Mouse (Mus musculus) frontal cortex, postnatal 14 days (tissue): ENCODE results near the gene Mrps6.

Experiments used
- DNase-seq, 2 experiments: peaks; one replicate each; pipeline ENCODE4 v3.0.0; 2022; ENCODE audit warnings: low spot score in 2 of 2

The Mrps6 gene

DNA sequence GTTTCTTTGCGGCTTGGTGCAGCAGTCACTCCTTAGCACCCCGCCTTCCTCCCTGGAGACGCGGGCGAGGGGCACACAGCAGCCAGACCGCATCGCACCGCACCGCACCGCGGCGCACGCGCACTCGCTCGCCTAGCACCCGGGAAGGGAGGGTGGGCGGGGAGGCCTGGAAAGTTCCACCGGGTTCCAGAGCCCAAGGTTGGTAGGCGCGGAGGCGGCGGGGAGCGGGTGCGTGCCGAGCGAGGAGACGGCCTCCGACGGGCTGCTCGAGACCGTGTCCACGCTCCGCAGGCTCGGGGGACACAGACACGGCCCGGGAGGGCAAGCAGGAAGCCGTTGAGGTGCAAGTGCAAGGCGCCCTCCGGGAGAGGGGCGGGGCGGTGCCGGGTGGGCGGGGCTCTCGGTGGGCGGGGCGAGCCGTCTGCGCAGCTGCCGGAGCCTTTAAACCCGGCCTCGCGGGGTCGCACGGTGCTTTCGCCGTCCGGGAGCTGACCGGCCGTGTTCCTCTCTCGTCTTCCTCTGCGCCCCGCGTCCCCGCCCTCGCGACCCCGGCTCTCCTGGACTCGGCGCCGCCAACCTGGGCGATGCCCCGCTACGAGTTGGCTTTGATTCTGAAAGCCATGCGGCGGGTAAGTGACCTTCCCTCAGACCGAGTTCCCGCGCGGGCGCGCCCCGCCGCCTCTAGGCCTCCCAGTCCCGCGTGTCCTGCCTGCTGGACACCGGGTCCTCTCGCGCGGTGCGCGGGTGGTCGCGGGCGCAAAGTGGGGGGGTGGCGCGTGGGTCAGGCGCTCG, at the start of gene Mrps6, which contains the start of the genes Gm49711 and Slc5a3:
Gene Mrps6, plus strand, starts transcription at position 419 of the 792 bp plus-strand sequence.
Gene Gm49711, plus strand, starts transcription at position 465 of the 792 bp plus-strand sequence.
Gene Slc5a3, plus strand, starts transcription at position 471 of the 792 bp plus-strand sequence.
- DNase-seq = peak; percentile 73 to 82

DNA sequence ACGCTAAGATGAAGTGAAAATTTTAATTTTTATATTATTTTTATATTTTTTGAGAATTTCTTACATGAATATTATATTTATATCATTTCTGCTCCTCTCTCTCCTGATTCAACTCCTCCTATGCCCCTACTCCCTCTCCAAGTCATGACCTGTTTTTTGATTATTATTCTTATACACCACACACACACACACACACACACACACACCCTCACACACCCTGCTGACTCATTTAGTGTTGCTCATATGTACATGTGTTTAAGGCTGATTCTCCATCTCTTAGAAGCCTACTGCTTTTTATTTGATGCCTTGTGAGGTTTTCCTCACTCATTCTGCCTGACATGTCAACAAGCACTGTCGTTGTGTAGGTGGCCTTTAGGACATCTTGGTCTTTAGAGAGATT, 48.5 kb upstream of the Mrps6 start:
- no peak for DNase-seq

DNA sequence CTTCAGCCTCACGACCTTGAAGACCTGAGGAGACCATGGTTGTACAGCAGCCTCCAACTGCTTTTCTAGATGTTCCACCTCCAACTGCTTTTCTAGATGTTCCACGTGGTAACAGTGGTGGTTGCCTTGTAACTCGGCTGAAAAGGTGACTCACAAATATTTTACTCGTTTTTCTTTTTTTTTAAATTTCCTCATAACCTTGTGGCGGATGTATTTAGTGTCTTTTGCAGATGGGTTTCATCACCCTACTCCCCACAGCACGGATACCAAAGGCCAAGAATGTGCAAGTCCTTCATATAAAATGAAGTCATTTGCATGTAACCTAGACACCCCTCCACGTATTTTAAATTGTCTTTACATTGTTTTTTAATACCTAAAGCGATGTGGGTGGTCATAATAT, 41.3 kb upstream of the Mrps6 start:
- no peak for DNase-seq

DNA sequence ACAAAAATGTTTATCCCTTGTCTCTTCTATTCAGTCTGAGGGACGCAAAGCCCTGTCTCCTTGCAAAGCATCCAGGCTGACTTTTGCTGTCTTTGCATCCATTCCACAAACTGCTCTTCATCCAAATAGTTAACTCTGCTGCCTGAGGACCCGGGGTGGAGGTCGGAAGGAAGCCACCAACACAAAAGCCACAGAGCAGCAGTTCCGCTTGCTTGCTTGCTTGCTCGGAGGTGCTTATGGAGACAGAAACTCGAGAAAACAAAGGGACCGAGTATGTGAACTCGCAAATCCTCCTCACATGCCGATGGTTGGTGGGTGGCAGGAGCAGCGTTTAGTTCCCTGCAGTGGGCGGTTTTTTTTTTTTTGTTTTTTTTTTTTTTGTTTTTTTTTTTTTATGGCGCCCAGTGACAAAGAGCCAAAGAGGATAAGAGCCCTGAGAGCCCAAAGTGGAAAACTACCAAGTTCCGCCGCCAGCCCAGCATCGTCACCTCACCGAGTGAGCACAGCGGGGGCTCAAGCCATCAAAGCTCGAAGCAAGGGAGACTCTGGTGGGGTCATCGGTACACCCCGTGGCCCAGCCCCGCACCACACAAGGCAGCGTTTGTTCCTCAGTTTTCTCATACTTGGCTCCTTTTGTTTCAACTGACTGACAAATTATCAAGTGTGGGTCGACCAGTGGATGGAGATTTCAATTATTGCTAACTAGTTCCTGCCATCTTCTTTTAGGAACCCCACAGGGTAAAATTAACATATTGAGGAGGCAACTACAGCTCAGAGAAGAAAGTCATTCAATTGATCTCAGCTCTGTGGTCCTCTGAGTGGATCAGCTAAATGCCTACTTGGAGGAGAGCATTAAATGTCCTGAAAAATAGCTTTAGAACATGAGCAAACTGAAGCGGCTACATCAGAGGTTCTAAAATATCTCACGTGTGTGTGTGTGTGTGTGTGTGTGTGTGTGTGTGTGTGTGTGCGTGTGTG, 38.6 kb upstream of the Mrps6 start:
- peak in 1 of 2 experiments; percentile 13 for DNase-seq

DNA sequence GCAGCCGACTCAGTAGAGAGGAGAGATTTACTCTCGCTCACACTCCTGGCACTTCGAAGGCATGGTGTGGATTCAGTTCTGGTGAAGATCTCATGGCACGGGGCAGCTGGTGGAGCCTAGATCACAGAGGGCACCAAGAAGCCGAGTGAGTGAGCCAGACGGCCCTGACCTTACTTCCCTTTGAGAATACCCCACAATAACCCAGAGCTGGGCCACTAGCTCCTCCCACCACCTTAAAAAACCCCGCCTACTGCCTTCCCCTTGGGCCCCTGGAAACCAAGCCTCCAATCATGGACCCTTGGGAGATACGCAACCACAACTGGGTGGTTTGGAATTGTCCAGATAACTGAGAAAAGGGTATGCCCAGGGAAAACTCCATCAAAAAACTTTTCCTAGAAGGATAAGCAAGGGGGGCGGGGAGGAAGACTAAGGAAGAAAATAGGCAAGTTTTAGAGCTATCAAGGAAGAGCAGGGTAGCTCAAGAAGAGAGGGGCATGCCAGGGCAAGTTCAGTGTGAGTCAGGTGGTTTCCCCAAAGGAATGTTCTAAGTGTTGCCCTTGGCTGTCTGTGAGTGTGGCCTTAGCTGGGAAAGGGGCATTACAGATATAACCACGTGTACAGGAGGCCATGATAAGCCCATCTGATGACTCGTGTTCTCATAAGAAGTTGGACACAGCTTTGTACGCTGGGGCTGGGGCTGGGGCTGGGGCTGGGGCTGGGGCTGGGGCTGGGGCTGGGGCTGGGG, 36.2 kb upstream of the Mrps6 start:
- no peak for DNase-seq

DNA sequence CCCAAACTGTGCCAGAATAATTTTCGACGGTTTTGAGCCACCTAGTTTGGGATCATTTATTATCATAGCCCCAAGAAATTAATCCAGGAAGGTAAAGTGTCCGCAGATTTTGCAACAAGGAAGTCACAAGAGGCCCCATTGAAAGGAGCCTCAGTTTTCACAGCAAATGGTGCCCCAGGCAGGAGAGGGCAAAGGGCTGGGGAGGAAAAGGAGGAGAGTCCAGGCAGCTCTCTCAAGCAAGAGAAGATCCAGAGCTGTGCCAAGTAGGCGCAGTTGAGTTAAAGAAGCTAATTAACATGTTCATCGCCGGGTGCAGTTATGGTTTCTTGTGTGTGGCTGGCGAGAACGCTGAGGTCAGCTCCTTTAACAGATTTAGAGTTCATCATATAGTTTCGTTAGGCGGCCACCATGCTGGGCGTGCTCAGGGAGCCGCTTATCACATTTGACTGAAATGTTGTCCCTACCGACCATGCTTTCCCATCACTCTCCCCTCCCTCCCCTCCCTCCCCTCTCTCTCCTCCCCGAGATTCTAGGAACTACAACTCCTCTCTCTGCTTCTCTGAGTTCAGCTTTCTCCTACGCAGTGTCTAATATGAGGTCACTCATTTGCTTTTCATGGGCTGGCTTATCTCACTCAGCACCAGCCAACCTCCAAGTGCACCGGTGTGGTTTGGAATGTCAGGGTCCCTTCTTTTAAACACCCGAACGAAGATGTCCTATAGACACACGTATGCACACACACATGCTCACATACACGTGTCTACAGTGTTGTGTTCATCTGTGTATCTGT, 35.4 kb upstream of the Mrps6 start:
- no peak for DNase-seq

DNA sequence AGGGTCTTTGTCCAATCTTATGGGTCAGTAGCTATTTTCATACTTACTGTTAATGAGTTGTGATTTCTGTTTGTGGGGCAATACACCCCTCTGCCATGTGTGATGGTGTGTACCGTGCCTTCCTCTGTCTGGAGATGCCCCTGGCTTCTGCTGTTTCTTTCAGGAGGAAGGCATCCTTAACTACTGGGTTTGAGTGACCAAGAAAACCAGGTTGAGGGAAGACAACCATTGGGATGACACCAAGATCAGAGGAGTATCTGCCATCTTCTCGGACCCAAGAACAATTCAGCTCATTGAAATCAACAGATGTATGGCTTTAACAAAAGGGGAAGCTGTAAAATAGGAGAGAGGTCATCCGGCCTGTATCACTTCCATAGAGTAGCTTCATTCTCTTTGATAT, 24.8 kb upstream of the Mrps6 start:
- DNase-seq = no peak

DNA sequence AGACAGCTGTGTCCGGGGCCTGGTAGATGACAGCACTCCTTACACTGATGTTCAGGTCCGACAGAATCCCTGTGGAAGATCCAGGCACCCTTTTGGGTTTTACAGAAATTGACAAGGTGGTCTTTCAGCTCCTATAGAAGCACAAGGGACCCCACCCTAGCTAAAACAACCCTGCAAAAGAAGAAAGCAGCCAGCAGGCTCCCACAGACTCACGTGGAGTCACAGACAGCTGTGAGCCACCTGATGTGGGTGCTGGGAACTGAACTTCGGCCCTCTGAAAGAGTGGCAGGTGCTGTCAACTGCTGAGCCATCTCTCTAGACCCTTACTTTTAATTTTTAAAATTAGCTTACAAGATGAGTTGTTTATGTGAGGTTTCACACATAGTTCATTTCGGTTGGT, 23.4 kb upstream of the Mrps6 start:
- DNase-seq = no peak

DNA sequence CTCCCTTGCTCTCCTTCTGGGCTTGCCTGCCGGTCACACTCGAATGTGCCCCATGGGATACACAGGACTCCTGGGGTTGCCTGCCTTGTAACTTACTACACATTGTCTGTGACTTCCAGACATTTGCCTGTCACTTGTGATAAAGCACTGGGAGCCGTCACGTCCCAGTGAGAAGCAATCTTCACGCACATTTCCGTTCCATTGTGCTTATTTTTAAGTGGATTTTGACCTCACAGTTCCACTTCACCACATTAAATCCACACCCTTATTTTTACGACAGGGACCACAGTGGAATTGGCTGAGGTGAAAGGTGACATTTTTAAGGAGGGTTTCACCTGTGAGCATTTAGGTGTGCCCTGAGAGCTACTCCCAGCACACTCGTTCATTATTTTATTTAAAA, 21.4 kb upstream of the Mrps6 start:
- no peak for DNase-seq

DNA sequence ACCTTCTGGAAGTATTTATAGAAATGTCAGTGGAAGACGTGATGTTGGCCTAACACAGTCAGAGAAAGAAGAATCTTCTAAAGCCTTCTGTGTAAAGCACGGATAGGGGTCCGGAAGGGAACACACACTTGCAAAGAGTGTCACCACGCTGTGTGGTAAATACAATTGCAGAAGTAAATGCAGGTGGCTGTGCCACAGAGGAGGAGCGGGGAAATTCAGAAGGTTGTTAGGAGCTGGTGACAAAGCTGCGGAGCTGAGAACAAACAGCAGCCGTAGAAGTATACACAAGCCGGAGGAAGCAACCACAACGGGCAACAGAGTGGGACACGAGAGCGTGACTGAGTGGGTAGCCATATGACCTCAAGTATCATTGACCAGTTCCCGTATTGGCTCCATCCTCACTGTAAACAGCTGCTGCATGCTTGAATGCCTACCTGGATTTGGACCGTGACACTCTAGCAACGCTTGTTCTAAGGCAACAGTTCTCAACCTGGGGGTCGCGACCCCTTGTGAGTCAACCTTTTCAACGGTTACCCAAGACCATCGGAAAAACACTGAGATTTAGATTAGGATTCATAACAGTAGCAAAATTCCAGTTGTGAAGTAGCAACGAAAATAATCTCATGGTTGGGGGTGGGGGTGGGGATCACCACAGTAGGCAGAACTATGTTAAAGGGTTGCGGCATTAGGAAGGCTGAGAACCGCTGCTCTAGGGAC, 20.0 kb upstream of the Mrps6 start:
- no peak for DNase-seq

DNA sequence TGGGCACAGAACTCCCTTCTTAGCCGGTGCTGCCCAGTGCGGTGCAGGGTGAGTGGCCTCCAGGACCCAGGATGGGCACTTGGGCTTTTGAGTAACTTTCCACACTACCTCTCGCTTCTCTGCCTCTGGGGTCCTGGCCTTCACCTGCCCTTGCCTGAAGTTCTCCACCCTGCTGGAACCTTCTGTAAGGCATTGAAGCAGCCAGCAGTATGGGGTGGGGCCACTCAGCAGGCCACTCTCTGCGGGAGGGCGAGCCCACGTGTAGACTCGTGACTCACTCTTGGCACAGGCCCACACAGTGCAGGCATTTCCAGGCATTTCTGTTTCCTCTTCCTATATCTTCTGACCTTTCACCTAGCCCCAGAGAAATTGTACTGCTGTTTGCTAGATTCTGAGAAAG, 18.6 kb upstream of the Mrps6 start:
- DNase-seq = no peak

DNA sequence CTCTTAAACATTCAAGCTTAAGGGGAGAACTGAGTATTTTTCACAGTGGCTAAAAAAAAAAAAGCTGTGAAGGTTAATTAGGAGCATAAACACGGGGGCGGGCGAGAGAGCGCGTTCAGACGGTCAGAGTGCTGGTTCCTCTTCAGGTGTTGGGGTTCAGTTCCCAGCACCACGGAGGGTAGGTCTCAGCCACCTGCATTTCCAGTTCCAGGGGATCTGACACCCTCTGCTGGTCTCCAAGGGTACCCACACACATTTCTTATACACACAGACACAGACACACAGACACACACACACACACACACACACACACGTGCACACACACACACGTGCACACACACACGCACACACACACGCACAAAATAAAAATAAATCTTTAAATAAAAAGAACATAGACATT, 18.1 kb upstream of the Mrps6 start:
- DNase-seq = no peak

DNA sequence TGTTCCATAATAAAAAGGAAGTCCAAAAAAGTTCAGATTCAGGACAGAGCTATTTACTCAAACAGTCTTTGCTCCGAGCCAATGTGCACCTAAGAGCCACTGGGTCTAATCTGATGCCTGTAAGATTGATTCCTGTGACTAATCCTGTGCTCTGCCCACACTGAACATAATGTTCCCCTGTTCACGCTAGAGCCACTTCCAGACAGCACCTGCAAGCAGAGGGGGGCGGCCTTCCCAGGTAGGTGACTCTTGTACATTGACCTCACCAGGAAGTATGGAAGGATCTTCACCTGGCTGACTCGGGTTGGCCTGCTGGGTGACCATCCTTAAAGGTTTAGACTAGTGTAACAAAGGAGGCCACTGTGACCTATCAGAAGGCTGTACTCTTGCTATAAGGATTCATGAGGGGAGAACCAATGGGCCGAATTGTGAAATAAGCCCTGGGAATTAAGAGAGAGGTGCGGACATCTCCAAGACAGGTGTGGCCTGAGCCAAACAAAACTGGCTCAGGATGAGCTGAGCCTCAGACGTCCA, 6.2 kb upstream of the Mrps6 start:
- no peak for DNase-seq

DNA sequence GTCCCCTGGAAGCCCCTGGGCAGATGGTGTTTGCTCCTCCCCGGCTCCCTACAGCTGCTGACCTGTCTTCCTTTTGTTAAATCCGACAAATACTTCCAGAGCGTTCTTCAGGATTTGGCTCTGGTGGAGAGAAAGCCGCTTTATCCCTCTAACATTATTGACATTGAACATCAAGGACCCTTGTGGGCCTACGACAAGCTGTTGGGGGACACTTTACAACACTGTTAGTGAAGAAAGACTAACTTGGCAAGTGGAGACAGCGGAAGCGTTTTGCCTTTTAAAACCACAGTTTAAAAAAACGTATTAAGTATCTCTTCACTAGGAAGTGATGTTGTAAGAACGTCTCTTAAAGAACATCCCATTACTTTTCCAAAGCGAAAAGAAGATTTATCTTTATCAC, 5.5 kb upstream of the Mrps6 start:
- no peak for DNase-seq

DNA sequence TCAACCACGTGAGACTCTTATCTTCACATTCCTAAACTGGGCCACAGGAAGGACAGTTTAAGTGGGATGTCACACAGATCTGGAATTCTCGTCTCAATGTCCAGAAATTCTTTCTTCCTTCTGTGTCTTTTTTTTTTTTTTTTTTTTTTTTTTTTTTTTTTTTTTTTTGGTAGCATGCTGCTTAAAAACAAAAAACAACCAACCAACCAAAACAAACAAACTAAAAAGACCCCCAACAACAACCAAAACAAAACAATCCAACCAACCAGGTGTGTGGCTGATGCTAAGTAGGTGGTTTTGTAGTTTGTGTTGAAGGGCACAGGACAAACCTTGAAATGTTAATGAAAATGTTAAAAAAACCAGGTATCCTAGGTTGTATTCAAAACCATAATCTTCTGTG, 1.4 kb upstream of the Mrps6 start:
- DNase-seq = no peak

DNA sequence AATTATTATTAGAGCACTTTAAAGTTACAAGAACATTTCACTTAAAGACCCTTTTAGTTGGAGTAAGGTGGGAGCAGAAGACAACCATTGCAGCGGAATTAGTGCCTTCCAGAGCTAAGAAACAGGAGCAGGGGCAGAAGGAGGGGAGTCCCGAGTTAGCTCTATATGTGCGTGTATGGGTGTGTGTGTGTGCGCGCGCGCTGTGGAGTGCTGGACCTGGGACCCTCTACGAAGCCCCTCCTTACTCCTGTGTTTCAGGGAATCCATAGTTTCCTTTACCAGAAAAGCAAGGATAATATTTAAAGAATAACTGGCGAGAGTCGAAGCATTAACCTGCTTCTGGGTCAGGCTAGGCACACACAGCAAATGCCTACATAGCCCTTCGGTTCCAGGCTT, 616 bp upstream of the Mrps6 start:
- no peak for DNase-seq

DNA sequence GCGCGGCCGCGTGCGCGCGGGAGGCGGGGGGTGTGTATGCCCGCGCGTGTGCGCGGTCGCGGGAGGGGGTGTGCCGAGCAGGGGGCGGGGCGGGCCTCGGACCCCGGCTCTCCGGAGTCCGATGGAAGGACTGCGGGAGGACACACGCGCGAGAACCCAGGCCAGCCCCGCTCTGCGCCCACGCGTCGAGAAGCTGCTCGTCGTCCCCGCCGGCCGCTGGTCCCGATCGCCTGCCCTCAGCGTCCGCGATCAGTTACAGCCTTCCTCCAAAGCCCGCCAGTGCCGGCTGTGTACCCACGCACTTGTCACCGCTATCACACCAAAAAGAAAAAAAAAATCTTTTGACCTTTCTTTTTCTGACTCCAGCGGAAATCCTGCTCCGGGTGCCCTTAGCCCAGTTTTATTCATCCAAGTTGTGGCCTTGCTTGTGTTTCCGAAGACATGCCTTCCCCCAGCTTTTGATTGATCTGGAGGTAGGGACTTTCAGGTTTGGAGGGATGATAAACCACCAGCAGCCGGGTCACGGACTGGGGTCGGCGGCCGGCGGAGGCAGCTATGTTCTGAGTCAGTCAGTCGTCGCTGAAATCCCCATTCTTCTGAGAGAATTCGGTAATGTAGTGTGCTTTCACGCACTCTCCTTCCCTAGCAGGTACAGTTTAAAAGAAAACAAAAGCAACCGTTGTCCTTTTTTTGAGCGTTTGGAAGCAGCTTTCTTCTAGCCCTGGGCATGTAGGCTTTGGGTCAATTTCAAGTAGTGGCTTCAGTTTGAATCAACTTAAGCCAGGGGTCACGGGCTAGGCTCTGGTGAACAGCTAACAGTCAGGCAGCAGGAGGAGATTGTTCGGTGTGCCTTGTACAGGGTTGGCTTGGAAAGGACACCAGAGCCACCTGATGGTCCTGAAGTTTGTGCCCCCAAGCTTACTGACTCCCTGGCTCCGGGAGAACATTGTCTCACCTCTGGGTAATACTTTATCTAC, 862 bp downstream of the Mrps6 start:
- DNase-seq = peak in 1 of 2 experiments; percentile 18

DNA sequence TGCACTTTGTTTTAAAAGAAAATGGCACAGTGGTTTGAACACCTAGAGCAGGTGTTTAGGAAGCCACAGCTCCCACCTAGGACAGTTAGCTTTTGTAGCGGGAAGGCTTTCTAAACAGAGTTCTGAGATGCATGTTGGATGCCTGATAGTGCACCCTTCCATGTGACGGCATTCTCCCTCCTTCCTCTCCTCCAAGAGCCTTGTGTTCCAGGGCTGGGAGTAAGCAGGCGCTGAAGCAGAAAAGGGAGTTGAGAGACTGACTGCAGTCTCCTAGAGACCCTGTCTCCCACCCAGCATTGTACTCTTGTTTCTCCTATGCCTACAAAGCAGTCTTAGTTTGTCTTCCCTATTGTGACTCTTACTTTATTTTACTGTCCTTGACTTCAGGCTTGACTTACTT, 2.1 kb downstream of the Mrps6 start:
- no peak for DNase-seq

DNA sequence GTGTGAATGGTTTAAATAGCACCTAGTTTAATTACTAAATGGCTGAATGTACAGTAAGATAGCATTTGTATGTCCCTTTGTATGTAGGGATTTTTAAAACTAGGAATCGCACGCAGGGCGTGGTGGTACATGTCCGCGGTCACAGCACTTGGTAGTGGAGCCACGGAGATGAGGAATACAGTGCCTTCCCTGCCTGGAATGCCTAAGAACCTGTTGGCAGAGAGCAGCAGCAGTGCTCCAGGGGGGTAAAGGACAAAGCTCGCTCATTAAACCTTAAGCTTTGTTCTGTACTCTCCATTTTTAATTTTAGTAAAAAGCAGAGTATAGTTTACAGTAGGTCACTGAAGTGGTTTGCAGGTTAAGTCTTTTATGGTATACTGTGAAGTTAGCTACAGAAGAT, 3.5 kb downstream of the Mrps6 start:
- DNase-seq = no peak
